Mouse (Mus musculus) retina, postnatal 1 day (tissue): Measurements from ENCODE around the gene Pgm2.
A peak's percentile ranks its signal among the peaks of the same experiment; 100 is the strongest.

Experiments used
- DNase-seq: peaks from one replicate; pipeline ENCODE4 v3.0.0-alpha.2; 2012

Pgm2 gene

GRCm38 (mm10) chr5:64149184-64150127 lies 56.7 kb downstream of the Pgm2 start:
- no peak for DNase-seq

- DNase-seq: no peak
Observed at GRCm38 (mm10) chr5:64153319-64153718, 60.6 kb downstream of the Pgm2 start.

GRCm38 (mm10) chr5:64155861-64156550 lies 63.3 kb downstream of the Pgm2 start, which contains the start of gene Tbc1d1:
Gene Tbc1d1, plus strand, starts transcription at chr5:64156305.
- peak; percentile 46 for DNase-seq

- DNase-seq: peak; percentile 42
Observed at GRCm38 (mm10) chr5:64156579-64156978, 63.8 kb downstream of the Pgm2 start.

GRCm38 (mm10) chr5:64157926-64158325 lies 65.2 kb downstream of the Pgm2 start:
- no peak for DNase-seq

- DNase-seq: peak; percentile 21
Observed at GRCm38 (mm10) chr5:64158501-64158900, 65.8 kb downstream of the Pgm2 start.

- DNase-seq: peak; percentile 70
Observed at GRCm38 (mm10) chr5:64159065-64159780, 66.5 kb downstream of the Pgm2 start.

- peak; percentile 79 for DNase-seq
Observed at GRCm38 (mm10) chr5:64159781-64160704, 67.3 kb downstream of the Pgm2 start.

GRCm38 (mm10) chr5:64160705-64161391 lies 68.1 kb downstream of the Pgm2 start:
- DNase-seq: peak; percentile 25

GRCm38 (mm10) chr5:64161917-64162316 lies 69.2 kb downstream of the Pgm2 start:
- no peak for DNase-seq

GRCm38 (mm10) chr5:64162582-64162981 lies 69.8 kb downstream of the Pgm2 start:
- DNase-seq: no peak

GRCm38 (mm10) chr5:64164414-64164813 lies 71.7 kb downstream of the Pgm2 start:
- no peak for DNase-seq

- no peak for DNase-seq
Observed at GRCm38 (mm10) chr5:64165826-64166225, 73.1 kb downstream of the Pgm2 start.

- DNase-seq: no peak
Observed at GRCm38 (mm10) chr5:64168990-64169540, 76.3 kb downstream of the Pgm2 start.

GRCm38 (mm10) chr5:64172884-64173283 lies 80.1 kb downstream of the Pgm2 start:
- no peak for DNase-seq

GRCm38 (mm10) chr5:64173302-64173701 lies 80.6 kb downstream of the Pgm2 start:
- DNase-seq: no peak

GRCm38 (mm10) chr5:64174429-64174935 lies 81.7 kb downstream of the Pgm2 start:
- DNase-seq: no peak
